Comparison of ENCODE assay signal across 18 mouse cellular contexts in the genomic region with DNA sequence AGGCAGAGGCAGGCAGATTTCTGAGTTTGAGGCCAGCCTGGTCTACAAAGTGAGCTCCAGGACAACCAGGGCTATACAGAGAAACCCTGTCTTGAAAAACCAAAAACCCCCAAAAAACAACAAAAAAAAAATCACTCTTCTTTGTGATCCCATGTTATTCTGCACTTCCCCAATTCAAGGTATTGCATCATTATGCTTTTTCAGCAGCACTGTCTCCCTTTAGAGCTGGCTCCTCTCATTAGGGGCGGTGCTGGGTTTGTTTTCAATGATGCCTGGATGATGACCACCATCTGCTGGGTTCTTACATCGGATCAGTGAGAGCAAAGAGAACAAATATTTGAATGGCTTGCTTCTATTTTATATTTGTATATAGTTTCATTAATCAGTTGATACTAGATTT. TPM values are rescaled to one million over a fixed set of nuclear protein-coding genes. Genes with fewer than 3 reads are reported as not detected.
"Had no signal": no experiment of that assay in that cellular context is flagged by ENCODE, and none has a peak within 500 bp of the region (broad histone marks: within the 10 kb centered on the region; RNA-seq: fewer than 3 reads in every experiment).

No protein-coding gene starts in this region.

- H3K27ac ChIP-seq: limb, embryonic 15.5 days; liver, embryonic 12.5 days; lung, embryonic 15.5 days; midbrain, embryonic 12.5 days; stomach, postnatal 0 days had no signal

- H3K4me3 ChIP-seq: limb, embryonic 15.5 days; liver, embryonic 12.5 days; lung, embryonic 15.5 days; midbrain, embryonic 12.5 days had no signal

- ATAC-seq: liver, embryonic 12.5 days; midbrain, embryonic 16.5 days had no signal

- DNase-seq: kidney, postnatal 14 days; lung, postnatal 36 days; right cerebral cortex, adult 18-20 months; right cerebral cortex, postnatal 25 days; thymus, postnatal 4 days had no signal

- H3K36me3 ChIP-seq: limb, embryonic 15.5 days; liver, embryonic 12.5 days; lung, embryonic 15.5 days; midbrain, embryonic 12.5 days had no signal

- H3K9me3 ChIP-seq: limb, embryonic 15.5 days; liver, embryonic 12.5 days; lung, embryonic 15.5 days; midbrain, embryonic 12.5 days had no signal

- H3K27me3 ChIP-seq: limb, embryonic 15.5 days; lung, embryonic 15.5 days had no signal

- H3K4me2 ChIP-seq: limb, embryonic 15.5 days; liver, embryonic 12.5 days; lung, embryonic 15.5 days; midbrain, embryonic 12.5 days had no signal

- H3K9ac ChIP-seq: limb, embryonic 15.5 days; liver, embryonic 12.5 days; lung, embryonic 15.5 days; midbrain, embryonic 12.5 days had no signal

RNA-seq across cellular contexts. Expression of gene Dnajc22, which starts 29.7 kb away (rescaled TPM):
- total RNA-seq: left cerebral cortex, adult 18-20 months; left cerebral cortex, postnatal 10 days; megakaryocyte-erythroid progenitor cell, adult 5-6 weeks had no signal

RNA-seq across cellular contexts. Expression of gene C1ql4, which starts 35.0 kb away (rescaled TPM):
- total RNA-seq: left cerebral cortex, adult 18-20 months; left cerebral cortex, postnatal 10 days; megakaryocyte-erythroid progenitor cell, adult 5-6 weeks had no signal
- polyA plus RNA-seq: large intestine, adult 2 months; limb, embryonic 11.5 days; limb, embryonic 15.5 days; liver, embryonic 16.5 days; lung, embryonic 15.5 days; small intestine, adult 2 months; stomach, postnatal 0 days had no signal

RNA-seq across cellular contexts. Expression of gene Troap, which starts 48.3 kb away (rescaled TPM):
- total RNA-seq: left cerebral cortex, adult 18-20 months had no signal
